Mouse (Mus musculus) kidney, adult 2 months (tissue): ENCODE data around the gene Trim3.

ENCODE experiments used
- CTCF ChIP-seq: fragments of 200-500 bp; conservative IDR thresholded peaks from 2 replicates; pipeline ENCODE4 v1.5.1; 2011; ENCODE audit warnings: low read depth, mild to moderate bottlenecking, control low read depth, low read length, moderate library complexity, mixed read lengths; ENCODE audit not compliant: insufficient read depth, insufficient read length
- POLR2A ChIP-seq: fragments of 200-500 bp; IDR thresholded peaks from one replicate; pipeline ENCODE4 v1.6.1; 2011; ENCODE audit warnings: low read depth, low read length, control low read depth

DNA sequence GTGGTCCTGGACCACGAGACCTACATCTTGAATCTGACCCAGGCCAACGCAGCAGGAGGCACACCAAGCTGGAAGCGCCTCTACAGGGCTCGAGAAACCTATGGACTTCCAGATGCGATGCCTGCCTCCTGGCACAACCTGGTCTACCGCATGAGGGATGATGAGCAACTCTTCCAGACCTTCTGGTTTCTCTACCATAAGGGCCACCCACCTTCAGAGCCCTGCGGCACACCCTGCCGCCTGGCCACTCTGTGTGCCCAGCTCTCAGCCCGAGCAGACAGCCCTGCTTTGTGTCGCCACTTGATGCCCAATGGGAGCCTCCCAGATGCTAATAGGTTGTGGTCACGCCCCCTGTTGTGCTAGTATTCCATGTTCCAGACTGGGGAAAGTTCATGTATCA is 75.7 kb downstream of the Trim3 start:
- TF ChIP-seq POLR2A (no peak), CTCF (no peak)
